Mouse (Mus musculus) hindbrain, embryonic 10.5 days (tissue): ENCODE measurements around the gene Hap1. TPM values are rescaled to one million over a fixed set of nuclear protein-coding genes. Genes with fewer than 3 reads are reported as not detected.
"Not testable (repeated sequence)": the region's sequence is repeated elsewhere in the genome, so short reads cannot be mapped to it uniquely, and the experiment has no call there.

ENCODE experiments used
- DNase-seq: peaks from one replicate; pipeline ENCODE4 v3.0.0-alpha.2; 2017; ENCODE audit warnings: low spot score
- H3K27ac ChIP-seq: fragments of 300-500 bp; sonication (generic); 2 replicates; pipeline ENCODE4 v1.5.1; 2016; ENCODE audit warnings: mild to moderate bottlenecking, moderate library complexity
- H3K27me3 ChIP-seq: fragments of 300-500 bp; sonication (generic); 2 replicates; pipeline ENCODE4 v1.6.1; 2016; ENCODE audit warnings: mild to moderate bottlenecking; ENCODE audit not compliant: poor library complexity, insufficient read depth, severe bottlenecking
- H3K36me3 ChIP-seq: fragments of 300-500 bp; sonication (generic); 2 replicates; pipeline ENCODE4 v1.6.1; 2016; ENCODE audit warnings: mild to moderate bottlenecking, moderate library complexity
- H3K4me1 ChIP-seq: fragments of 300-500 bp; sonication (generic); replicated peaks from 2 replicates; pipeline ENCODE4 v1.6.1; 2016; ENCODE audit warnings: mild to moderate bottlenecking
- H3K4me3 ChIP-seq: fragments of 300-500 bp; sonication (generic); 2 replicates; pipeline ENCODE4 v1.5.1; 2016; ENCODE audit warnings: mild to moderate bottlenecking, moderate library complexity
- H3K9me3 ChIP-seq: fragments of 300-500 bp; sonication (generic); 2 replicates; pipeline ENCODE4 v1.6.1; 2016; ENCODE audit warnings: mild to moderate bottlenecking, moderate library complexity
- WGBS: fragments of 180-500 bp; shearing (Covaris S2); methylation state at CpG from one replicate; pipeline ENCODE4 v1.1.7; 2016; 5-methylcytosine and 5-hydroxymethylcytosine counted together
- polyA plus RNA-seq: library from polyadenylated mRNA; unstranded; fragments of >200 nt; fragmentation: Nextera tagmentation; extraction: Ambion mirVana; gene quantifications from 2 replicates; pipeline ENCODE4 v1.2.1, GENCODE M21; 2016

Gene Hap1
- polyA plus RNA-seq, 1 experiment from 2014 or later: 37.7 TPM

DNA sequence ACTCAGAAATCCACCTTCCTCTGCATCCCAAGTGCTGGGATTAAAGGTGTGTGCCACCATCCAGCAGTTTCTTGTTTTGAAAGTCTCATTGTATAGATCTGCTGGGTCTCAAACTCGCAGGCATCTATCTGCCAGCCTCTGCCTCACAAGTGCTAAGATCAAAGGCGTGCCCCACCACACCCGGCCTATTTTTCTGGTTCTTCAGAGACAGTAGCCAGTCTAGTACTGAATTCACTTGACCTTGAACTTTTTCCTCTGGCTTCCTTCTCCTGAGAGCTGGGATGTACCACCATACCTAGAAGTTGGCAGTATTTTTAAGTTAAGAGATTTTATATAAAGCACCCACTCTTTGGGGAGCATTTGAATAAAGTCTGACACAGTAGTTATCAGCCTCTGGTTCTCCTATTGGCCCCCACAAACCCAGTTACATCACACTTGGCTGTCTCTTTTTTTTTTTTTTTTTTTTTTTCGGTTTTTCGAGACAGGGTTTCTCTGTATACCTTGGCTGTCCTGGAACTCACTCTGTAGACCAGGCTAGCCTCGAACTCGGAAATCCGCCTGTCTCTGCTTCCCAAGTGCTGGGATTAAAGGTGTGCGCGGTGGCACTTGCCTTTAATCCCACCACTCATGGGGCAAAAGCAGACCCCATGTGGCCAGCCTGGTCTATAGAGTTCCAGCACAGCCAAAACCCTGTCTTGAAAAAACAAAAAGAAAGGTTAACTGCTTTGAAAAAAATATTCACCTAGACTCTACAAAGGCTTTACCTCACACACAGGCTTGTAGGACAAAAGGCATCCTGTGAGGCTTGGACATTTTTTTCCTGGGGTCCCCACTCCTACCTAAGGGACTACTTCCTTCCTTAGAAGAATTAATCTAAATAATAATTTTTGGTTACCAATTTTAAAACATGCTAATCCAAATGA, 37.1 kb downstream of the Hap1 start:
- WGBS: 87% methylated on average over 10 of the region's 10 CpGs
- Histone ChIP-seq H3K4me1 (peaks cover 23% of the 10 kb centered on the region), H3K36me3 (peaks cover 25% of the 10 kb centered on the region), H3K9me3 (no peaks in the 10 kb centered on the region), H3K4me3 (peak overlapping the region; percentile 93), H3K27me3 (no peaks in the 10 kb centered on the region), H3K27ac (peak overlapping the region; percentile 100)
- DNase-seq: no peak

DNA sequence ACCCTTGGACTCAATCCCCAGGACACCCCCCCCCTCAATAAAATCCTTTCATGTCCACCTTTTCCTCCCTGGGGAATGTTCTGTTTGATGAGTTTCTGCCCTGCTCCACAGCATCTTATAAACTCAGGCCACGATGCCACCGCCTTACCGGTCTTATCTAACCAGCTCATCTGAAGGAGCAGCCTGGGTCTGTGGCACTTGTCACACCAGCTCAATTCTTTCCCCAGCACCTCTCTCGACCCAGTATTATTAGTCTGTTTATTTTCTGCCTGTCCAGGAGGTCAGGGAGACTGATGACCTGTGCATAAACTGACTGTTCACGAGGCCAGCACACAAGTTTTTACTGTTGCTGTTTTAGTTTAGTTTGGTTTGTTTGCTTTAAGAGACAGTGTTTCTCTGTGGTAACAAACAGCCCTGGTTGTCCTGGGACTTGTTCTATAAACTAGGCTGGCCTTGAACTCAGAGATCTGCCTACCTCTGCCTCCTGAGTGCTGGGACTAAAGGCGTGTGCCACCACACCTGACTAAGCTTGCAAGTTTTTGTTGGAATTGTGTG, 38.0 kb downstream of the Hap1 start:
- Histone ChIP-seq H3K27me3 (no peaks in the 10 kb centered on the region), H3K4me3 (no peak overlapping the region), H3K9me3 (no peaks in the 10 kb centered on the region), H3K4me1 (peaks cover 23% of the 10 kb centered on the region), H3K27ac (no peak overlapping the region), H3K36me3 (peaks cover 25% of the 10 kb centered on the region)
- 79% methylated on average over 6 of the region's 6 CpGs for WGBS
- DNase-seq: no peak

DNA sequence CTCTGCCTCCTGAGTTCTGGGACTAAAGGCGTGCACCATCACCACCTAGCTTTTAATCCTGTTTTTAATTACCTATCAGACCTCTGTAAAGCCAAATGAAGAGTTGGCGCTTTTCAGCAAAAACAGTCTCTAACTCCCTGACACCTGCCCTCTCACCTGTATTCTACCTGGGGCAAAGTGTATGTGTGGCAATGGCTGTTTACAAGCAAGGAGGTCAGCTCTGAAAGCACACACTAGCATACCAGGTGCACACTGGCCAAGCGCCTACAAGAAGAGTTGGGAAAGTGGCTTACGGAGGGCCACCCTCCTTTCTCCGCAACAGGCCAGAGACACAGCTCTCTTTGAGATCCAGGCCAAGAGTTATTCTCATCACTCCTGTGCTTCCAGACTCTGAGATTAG, 40.5 kb downstream of the Hap1 start:
- 93% methylated on average over 5 of the region's 5 CpGs for WGBS
- H3K36me3 ChIP-seq: peaks cover 2% of the 10 kb centered on the region; the same call in 1 of the 2 replicates
- H3K4me1 ChIP-seq: peaks cover 29% of the 10 kb centered on the region
- no peak for DNase-seq
- H3K27ac ChIP-seq: no peak overlapping the region
- no peaks in the 10 kb centered on the region for H3K9me3 ChIP-seq
- no peaks in the 10 kb centered on the region for H3K27me3 ChIP-seq
- no peak overlapping the region for H3K4me3 ChIP-seq

DNA sequence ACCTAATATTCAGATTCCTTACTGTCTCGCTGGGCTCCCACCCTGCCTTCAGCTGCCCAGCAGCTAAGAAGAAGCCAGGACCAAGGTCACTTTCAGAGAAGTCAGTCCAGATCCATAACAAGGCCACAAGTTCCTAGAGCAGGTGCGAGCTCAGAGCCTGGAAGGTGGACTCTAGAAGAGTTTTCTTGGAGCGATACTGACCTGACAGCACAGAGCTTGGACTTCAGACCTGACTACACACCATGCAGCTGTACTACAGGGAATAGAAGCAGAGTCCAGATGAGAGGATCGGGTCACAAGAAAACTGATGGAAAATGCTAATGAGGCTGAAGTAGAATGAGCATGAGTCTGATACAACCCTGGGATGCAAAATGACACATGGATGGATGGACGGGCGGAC, 42.5 kb downstream of the Hap1 start:
- 90% methylated on average over 6 of the region's 6 CpGs for WGBS
- Histone ChIP-seq H3K27me3 (no peaks in the 10 kb centered on the region), H3K4me3 (no peak overlapping the region), H3K9me3 (no peaks in the 10 kb centered on the region), H3K4me1 (peaks cover 25% of the 10 kb centered on the region), H3K36me3 (no peaks in the 10 kb centered on the region), H3K27ac (no peak overlapping the region)
- no peak for DNase-seq

DNA sequence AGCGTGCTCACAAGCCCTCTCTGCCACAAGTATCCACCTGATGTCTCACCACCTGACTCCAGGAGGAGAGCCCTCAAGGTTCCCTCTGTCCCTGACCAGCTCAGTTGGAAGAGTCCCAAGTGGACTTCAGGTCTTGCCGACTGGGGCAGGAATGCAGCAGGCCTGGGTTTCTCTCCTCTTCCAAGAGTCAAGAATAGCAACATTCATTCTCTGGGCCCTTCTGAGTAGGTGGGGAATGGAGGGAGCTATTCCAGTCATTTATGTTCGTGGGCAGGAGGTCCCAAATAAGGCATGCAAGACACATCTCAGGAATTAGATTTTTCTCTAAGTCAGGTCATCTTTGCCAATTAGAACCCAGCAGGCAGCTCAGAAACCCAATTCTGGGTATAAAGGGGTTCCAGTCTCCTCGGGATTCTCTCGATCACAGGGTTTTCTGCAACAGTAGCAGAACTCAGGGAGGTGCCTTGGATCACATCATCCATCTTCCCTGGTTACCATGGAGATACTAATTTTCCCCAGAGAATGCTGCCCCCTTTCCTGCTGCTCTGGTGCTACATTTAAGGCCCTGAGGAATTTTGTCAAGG, 43.7 kb downstream of the Hap1 start:
- 33% methylated on average over 5 of the region's 5 CpGs for WGBS
- DNase-seq: no peak
- Histone ChIP-seq H3K36me3 (no peaks in the 10 kb centered on the region), H3K9me3 (no peaks in the 10 kb centered on the region), H3K27me3 (no peaks in the 10 kb centered on the region), H3K4me3 (no peak overlapping the region), H3K4me1 (peaks cover 25% of the 10 kb centered on the region), H3K27ac (no peak overlapping the region)

DNA sequence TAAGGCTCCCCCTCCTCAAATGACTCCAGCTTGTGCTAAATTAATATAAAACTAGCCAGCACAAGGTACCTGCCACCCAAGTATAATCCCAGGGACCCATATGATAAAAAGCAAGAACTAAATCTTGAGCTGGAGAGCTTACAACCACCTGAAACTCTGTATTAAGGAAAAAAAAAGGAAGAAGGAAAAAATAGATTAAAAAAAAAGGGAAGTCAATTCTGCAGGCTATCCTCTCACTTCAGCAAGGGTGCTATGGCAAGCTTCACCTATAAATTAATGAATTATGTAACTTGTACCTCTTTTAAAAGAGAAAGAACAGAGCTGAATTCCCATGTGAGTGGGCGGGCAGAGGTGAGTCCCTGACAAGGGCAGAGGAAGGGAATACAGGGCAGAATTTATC, 44.3 kb downstream of the Hap1 start:
- H3K27ac ChIP-seq: no peak overlapping the region
- no peak for DNase-seq
- H3K9me3 ChIP-seq: no peaks in the 10 kb centered on the region
- peaks cover 25% of the 10 kb centered on the region for H3K4me1 ChIP-seq
- whole genome bisulfite sequencing: 79% methylated on average over 1 of the region's 1 CpGs
- H3K36me3 ChIP-seq: no peaks in the 10 kb centered on the region
- H3K27me3 ChIP-seq: no peaks in the 10 kb centered on the region
- H3K4me3 ChIP-seq: no peak overlapping the region

DNA sequence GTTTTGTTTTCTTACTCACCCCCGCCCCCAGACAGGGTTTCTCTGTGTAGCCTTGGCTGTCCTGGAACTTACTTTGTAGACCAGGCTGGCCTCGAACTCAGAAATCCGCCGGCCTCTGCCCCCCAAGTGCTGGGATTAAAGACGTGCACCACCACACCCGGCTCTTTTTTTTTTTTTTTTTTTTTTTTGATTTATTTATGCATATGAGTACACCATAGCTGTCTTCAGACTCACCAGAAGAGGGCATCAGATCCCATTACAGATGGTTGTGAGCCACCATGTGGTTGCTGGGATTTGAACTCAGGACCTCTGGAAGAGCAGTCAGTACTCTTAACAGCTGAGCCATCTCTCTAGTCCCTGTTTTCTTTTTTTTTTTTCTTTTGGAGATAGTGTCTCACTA, 47.3 kb downstream of the Hap1 start:
- not testable (repeated sequence) for H3K9me3 ChIP-seq, H3K36me3 ChIP-seq, H3K4me3 ChIP-seq, H3K27ac ChIP-seq, DNase-seq, H3K27me3 ChIP-seq
- WGBS: 94% methylated on average over 6 of the region's 6 CpGs
- peaks cover 11% of the 10 kb centered on the region for H3K4me1 ChIP-seq

DNA sequence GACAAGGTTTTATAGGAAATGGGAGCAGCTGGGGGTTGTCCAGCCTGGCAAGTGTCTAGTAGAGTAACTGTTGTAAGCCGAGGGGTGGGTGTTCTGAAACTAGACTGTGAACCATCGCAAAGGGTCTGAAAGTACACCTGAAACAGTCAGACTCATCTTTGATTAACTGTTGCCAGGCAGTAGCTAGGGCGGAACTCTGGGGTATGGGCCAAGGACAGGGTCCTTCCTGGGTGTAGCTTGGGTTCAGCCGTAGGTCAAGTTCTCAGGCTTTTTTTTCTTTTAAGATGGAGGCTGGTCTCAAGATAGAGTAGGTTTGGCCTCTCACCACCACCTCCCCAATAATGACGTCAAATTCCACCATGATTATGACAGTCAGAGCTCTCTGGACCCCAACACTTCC, 48.0 kb downstream of the Hap1 start:
- DNase-seq: no peak
- no peaks in the 10 kb centered on the region for H3K36me3 ChIP-seq
- H3K4me3 ChIP-seq: no peak overlapping the region
- 89% methylated on average over 5 of the region's 5 CpGs for WGBS
- no peaks in the 10 kb centered on the region for H3K9me3 ChIP-seq
- H3K4me1 ChIP-seq: peaks cover 11% of the 10 kb centered on the region
- no peaks in the 10 kb centered on the region for H3K27me3 ChIP-seq
- no peak overlapping the region for H3K27ac ChIP-seq

DNA sequence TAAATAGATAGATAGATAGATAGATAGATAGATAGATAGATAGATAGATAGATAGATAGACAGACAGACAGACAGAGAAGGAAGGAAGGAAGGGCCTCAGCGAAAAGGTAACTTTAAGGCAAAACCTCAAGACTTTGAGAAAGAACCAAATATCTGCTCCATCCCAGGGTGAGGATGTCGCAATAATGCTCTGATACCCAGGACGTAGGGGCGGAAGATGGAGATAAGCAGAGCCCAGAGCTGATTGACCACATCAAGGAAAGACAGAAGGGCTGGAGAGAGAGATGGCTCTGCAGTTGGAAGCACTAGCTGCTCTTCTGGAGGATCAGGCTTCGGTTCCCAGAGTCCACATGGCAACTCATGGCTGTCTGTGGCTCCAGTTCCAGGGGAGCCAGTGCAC, 54.6 kb downstream of the Hap1 start:
- Histone ChIP-seq H3K9me3 (no peaks in the 10 kb centered on the region), H3K27me3 (no peaks in the 10 kb centered on the region), H3K4me3 (no peak overlapping the region), H3K36me3 (no peaks in the 10 kb centered on the region), H3K27ac (no peak overlapping the region), H3K4me1 (peaks cover 6% of the 10 kb centered on the region; the same call in 1 of the 2 replicates)
- no peak for DNase-seq
- 89% methylated on average over 5 of the region's 5 CpGs for WGBS

DNA sequence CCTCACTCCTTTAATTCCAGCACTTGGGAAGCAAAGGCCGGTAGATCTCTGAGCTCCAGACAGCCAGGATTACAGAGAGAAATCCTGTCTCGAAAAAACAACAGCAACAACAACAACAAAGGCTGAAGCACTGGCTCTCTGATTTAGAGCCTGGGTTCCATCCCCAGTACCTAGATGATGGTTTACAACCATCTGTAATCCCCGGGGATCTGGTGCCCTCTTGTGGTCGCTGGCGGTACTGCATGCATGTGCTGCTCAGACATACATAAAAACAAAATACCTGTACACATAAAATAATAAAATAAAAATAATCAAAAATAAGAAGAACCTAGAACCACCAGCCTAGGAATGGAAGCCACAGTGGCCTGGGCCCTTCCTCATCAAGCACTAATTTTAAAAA, 55.6 kb downstream of the Hap1 start:
- 9% methylated on average over 5 of the region's 5 CpGs for WGBS
- no peak overlapping the region for H3K4me3 ChIP-seq
- peaks cover 8% of the 10 kb centered on the region; the same call in 1 of the 2 replicates for H3K4me1 ChIP-seq
- H3K27ac ChIP-seq: no peak overlapping the region
- DNase-seq: peak; percentile 80
- H3K27me3 ChIP-seq: no peaks in the 10 kb centered on the region
- no peaks in the 10 kb centered on the region for H3K9me3 ChIP-seq
- H3K36me3 ChIP-seq: no peaks in the 10 kb centered on the region

DNA sequence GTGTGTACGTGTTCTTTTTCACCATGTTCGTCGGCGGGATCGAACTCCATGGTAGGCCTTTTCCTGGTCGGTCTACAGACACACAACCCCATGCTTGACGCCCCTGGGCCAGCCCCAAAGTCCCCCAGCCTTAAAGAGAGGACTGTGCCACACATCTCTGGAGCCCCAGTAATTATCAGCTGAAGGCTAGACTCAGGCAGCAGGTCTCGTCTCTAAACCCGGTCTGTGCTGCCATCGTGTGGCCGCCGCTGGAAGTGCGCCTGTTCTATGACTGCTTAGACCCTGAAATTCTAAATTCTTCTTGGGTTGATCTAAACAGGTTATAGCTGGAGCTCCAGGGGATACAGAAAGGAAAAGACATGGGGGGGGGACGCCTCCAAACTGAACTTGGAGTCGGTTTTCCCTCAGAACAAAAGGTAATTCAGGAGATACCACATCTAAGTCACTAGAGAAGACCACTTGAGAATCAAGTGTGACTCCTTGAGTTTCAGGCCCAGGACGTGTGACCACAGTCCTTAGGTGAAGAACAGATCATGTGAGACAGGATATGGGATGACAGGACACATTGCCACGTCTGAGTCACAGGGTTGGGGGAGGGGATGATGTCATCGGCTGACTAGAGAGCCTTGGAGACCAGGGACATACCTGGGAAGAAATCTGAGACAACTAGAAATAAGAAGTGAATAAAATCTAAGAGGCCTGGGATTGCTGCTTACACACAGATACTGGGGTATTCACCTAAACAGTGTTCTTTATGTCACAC, 57.5 kb downstream of the Hap1 start:
- H3K27ac ChIP-seq: no peak overlapping the region
- no peaks in the 10 kb centered on the region for H3K9me3 ChIP-seq
- peak; percentile 86 for DNase-seq
- no peaks in the 10 kb centered on the region for H3K27me3 ChIP-seq
- 20% methylated on average over 18 of the region's 18 CpGs for WGBS
- peak overlapping the region; percentile 14 for H3K4me3 ChIP-seq
- H3K36me3 ChIP-seq: no peaks in the 10 kb centered on the region
- H3K4me1 ChIP-seq: peaks cover 11% of the 10 kb centered on the region; the same call in 1 of the 2 replicates

DNA sequence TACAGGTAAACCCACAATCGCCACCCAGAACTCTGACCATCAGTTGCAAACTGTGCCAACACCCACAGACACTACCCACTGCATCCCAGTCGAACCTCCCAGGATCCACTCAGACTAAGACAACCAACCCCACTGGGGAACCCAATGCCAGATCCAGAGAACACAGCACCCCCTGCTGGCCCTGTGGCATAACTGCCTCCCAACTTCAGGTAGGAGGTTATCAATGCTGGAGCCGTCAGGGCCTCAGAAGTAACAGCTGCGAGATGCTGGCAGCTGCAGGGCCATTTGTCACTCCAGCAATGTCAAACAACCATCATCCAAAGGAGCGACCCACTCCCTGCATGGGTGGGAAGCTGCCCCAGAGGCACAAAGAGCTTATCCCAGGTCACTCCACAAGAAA, 58.1 kb downstream of the Hap1 start:
- no peaks in the 10 kb centered on the region for H3K27me3 ChIP-seq
- peaks cover 17% of the 10 kb centered on the region for H3K4me1 ChIP-seq
- H3K36me3 ChIP-seq: no peaks in the 10 kb centered on the region
- peak overlapping the region; percentile 14 for H3K4me3 ChIP-seq
- peak; percentile 29 for DNase-seq
- no peak overlapping the region for H3K27ac ChIP-seq
- no peaks in the 10 kb centered on the region for H3K9me3 ChIP-seq
- WGBS: 43% methylated on average over 5 of the region's 5 CpGs
